Comparison of ENCODE assay signal across 9 mouse cellular contexts in the genomic region with DNA sequence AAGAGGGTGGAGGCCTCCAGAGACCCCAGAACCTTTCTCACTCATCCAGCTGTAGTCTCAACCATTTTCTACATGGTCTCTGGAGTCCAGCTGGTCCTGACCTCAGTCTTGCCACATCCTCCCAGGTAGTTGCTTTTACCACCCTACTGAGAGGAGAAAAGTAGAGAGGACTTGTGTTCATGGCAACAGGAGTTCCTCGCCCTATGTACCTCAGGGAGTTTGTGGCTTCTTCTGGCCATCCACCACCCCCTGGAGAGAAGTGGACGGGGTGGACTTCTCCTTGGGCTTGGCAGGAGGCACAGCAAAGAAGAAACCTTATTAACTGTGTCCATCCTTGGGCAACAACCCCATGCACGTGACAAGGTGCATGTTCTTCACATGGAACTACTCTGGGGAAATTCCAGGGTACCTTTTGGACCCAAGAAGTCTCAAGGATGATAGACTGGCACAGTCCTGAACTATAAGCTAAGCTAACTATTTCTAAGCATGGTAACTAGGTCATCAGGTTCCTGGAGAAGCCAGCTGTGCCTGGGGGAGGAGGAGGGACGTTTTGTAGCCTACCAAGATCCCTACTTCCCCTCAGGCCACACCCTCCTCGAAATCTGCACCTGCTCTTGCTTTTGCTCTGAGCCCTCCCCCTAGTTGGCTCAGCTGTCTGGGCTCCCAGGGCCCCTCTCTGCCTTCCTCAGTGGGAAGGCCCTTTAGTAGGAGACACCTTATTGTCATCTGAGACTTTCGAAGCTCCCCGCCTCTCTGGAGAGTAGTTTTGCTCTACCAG. TPM values are rescaled to one million over a fixed set of nuclear protein-coding genes. Genes with fewer than 3 reads are reported as not detected.
DNase-seq lines count a peak whose midpoint lies in the region; ATAC-seq and TF ChIP-seq lines count a peak whose summit lies in the region.
"Had no signal": no experiment of that assay in that cellular context is flagged by ENCODE, and none has a peak within 500 bp of the region (broad histone marks: within the 10 kb centered on the region; RNA-seq: fewer than 3 reads in every experiment).

No protein-coding gene starts in this region.

- H3K4me3 ChIP-seq in liver, embryonic 13.5 days (replicated peaks): peak overlapping the region; percentile 38
- H3K4me3 ChIP-seq in forebrain, postnatal 0 days (ENCODE audit: low read depth, low read length): no peak overlapping the region

- H3K27ac ChIP-seq in liver, embryonic 13.5 days: peak overlapping the region; percentile 100
- H3K27ac ChIP-seq in forebrain, postnatal 0 days (ENCODE audit: low read depth, low read length): no peak overlapping the region

- DNase-seq in cerebellum, adult 8-10 months: peak; percentile 30
- DNase-seq in cerebellum, postnatal 4 days (ENCODE audit: low spot score in 2 of 2): no peak
- DNase-seq in spleen, postnatal 4 days (ENCODE audit: low spot score in 2 of 2): peak; percentile 64 to 76
- DNase-seq in spleen, adult 18-20 months: no peak
- DNase-seq in liver, embryonic 13.5 days: peak; percentile 75
- DNase-seq in forebrain, postnatal 0 days: no peak
- DNase-seq in right cerebral cortex, postnatal 36 days (ENCODE audit: low spot score in 2 of 2): no peak
- no peak for DNase-seq in urinary bladder, adult 2 months (ENCODE audit: low spot score)
- DNase-seq: midbrain, embryonic 14.5 days had no signal

- 50% methylated on average over 7 of the region's 7 CpGs for WGBS in liver, embryonic 13.5 days (ENCODE audit: insufficient replicate concordance)
- WGBS in forebrain, postnatal 0 days: 77% methylated on average over 7 of the region's 7 CpGs

- ATAC-seq in liver, embryonic 13.5 days (ENCODE audit: low read depth): peak; percentile 57
- ATAC-seq in forebrain, postnatal 0 days: no peak

- H3K9me3 ChIP-seq in liver, embryonic 13.5 days (replicated peaks): no peaks in the 10 kb centered on the region
- H3K9me3 ChIP-seq in forebrain, postnatal 0 days (ENCODE audit: low read length): no peaks in the 10 kb centered on the region

- TF ChIP-seq CTCF in forebrain, postnatal 0 days (IDR thresholded peaks at IDR 0.05; ENCODE audit: low read depth): no peak

- peak overlapping the region; percentile 76 for H3K9ac ChIP-seq in liver, embryonic 13.5 days
- no peak overlapping the region for H3K9ac ChIP-seq in forebrain, postnatal 0 days

- H3K4me1 ChIP-seq in liver, embryonic 13.5 days (replicated peaks): peaks cover 100% of the 10 kb centered on the region
- peaks cover 15% of the 10 kb centered on the region; the same call in 1 of the 2 replicates for H3K4me1 ChIP-seq in forebrain, postnatal 0 days (ENCODE audit: insufficient read depth)

- peaks cover 44% of the 10 kb centered on the region for H3K36me3 ChIP-seq in liver, embryonic 13.5 days
- peaks cover 3% of the 10 kb centered on the region for H3K36me3 ChIP-seq in forebrain, postnatal 0 days (ENCODE audit: insufficient read depth)

- no peaks in the 10 kb centered on the region for H3K27me3 ChIP-seq in liver, embryonic 13.5 days
- H3K27me3 ChIP-seq in forebrain, postnatal 0 days (ENCODE audit: insufficient read depth, low read length): no peaks in the 10 kb centered on the region

- peak overlapping the region; percentile 64 for H3K4me2 ChIP-seq in liver, embryonic 13.5 days
- no peak overlapping the region for H3K4me2 ChIP-seq in forebrain, postnatal 0 days (ENCODE audit: low read depth)

RNA-seq across cellular contexts. Expression of gene Bcl2l1, which starts 15.5 kb away (rescaled TPM):
- 148 and 164 TPM in 2 replicates for polyA plus RNA-seq in liver, embryonic 13.5 days (2015; fragmentation: Nextera tagmentation; extraction: Ambion mirVana)
- total RNA-seq in forebrain, postnatal 0 days (2014; rRNA removed): 152 and 157 TPM in 2 replicates
- 173 and 175 TPM in 2 replicates for polyA plus RNA-seq in forebrain, postnatal 0 days (2015; fragmentation: Nextera tagmentation; extraction: Ambion mirVana)
- polyA plus RNA-seq in urinary bladder, adult 2 months (2012; rRNA removed): 76.7 and 88.6 TPM in 2 replicates

RNA-seq across cellular contexts. Expression of gene Tpx2, which starts 31.7 kb away (rescaled TPM):
- polyA plus RNA-seq in liver, embryonic 13.5 days (2015; fragmentation: Nextera tagmentation; extraction: Ambion mirVana): 59.8 and 79.4 TPM in 2 replicates
- 10.5 and 22.5 TPM in 2 replicates for total RNA-seq in forebrain, postnatal 0 days (2014; rRNA removed)
- 11.0 and 11.2 TPM in 2 replicates for polyA plus RNA-seq in forebrain, postnatal 0 days (2015; fragmentation: Nextera tagmentation; extraction: Ambion mirVana)
- 3.0 and 3.2 TPM in 2 replicates for polyA plus RNA-seq in urinary bladder, adult 2 months (2012; rRNA removed)

Comparison
In these comparisons a context has a peak if more than half of its experiments do, and no peak if none do; other contexts are left out.
1. DNase-seq: peak in cerebellum, adult 8-10 months (single experiment), spleen, postnatal 4 days (2 of 2) and liver, embryonic 13.5 days (single experiment); none in cerebellum, postnatal 4 days (0 of 2), spleen, adult 18-20 months (0 of 2), forebrain, postnatal 0 days (single experiment), right cerebral cortex, postnatal 36 days (0 of 2) and urinary bladder, adult 2 months (single experiment).